In genomic region chr4:140905426-140905871, GRCm38 (mm10) we compare ENCODE assay signal across 8 mouse cellular contexts. TPM values are rescaled to one million over a fixed set of nuclear protein-coding genes. Genes with fewer than 3 reads are reported as not detected.
DNase-seq lines count a peak whose midpoint lies in the region; ATAC-seq lines count a peak whose summit lies in the region.

No protein-coding gene starts in this region.

- H3K4me1 ChIP-seq in kidney, embryonic 14.5 days (ENCODE audit: control insufficient read depth, insufficient read depth, low read length) = peaks cover 9% of the 10 kb centered on the region
- peaks cover 11% of the 10 kb centered on the region for H3K4me1 ChIP-seq in hindbrain, embryonic 12.5 days
- H3K4me1 ChIP-seq in stomach, embryonic 16.5 days (ENCODE audit: control insufficient read depth, insufficient read depth, low read length) = peaks cover 3% of the 10 kb centered on the region; the same call in 1 of the 2 replicates

- H3K36me3 ChIP-seq in kidney, embryonic 14.5 days (ENCODE audit: control insufficient read depth, insufficient read depth, low read length) = no peaks in the 10 kb centered on the region
- H3K36me3 ChIP-seq in hindbrain, embryonic 12.5 days = no peaks in the 10 kb centered on the region
- no peaks in the 10 kb centered on the region for H3K36me3 ChIP-seq in stomach, embryonic 16.5 days (ENCODE audit: control insufficient read depth, insufficient read depth, low read length)

- peak overlapping the region; percentile 56 for H3K4me2 ChIP-seq in kidney, embryonic 14.5 days (replicated peaks; ENCODE audit: low read depth, low read length)
- peak overlapping the region; percentile 66 for H3K4me2 ChIP-seq in hindbrain, embryonic 12.5 days (replicated peaks)
- peak overlapping the region; percentile 75 for H3K4me2 ChIP-seq in stomach, embryonic 16.5 days (ENCODE audit: low read depth, low read length)

- ATAC-seq in kidney, embryonic 14.5 days (ENCODE audit: low FRiP score, low TSS enrichment) = no peak
- ATAC-seq in hindbrain, embryonic 12.5 days (ENCODE audit: low FRiP score) = no peak
- ATAC-seq in stomach, embryonic 16.5 days (ENCODE audit: insufficient read depth, low FRiP score) = peak; percentile 14; the same call in 1 of the 2 replicates

- 18% methylated on average over 11 of the region's 11 CpGs for WGBS in kidney, embryonic 14.5 days
- WGBS in hindbrain, embryonic 12.5 days = 20% methylated on average over 11 of the region's 11 CpGs
- 13% methylated on average over 11 of the region's 11 CpGs for WGBS in stomach, embryonic 16.5 days

- H3K9me3 ChIP-seq in kidney, embryonic 14.5 days (ENCODE audit: control insufficient read depth, low read length) = no peaks in the 10 kb centered on the region
- H3K9me3 ChIP-seq in hindbrain, embryonic 12.5 days (replicated peaks) = no peaks in the 10 kb centered on the region
- H3K9me3 ChIP-seq in stomach, embryonic 16.5 days (replicated peaks; ENCODE audit: control insufficient read depth, low read length) = no peaks in the 10 kb centered on the region

- peaks cover 4% of the 10 kb centered on the region; the same call in 1 of the 2 replicates for H3K27me3 ChIP-seq in kidney, embryonic 14.5 days (ENCODE audit: control insufficient read depth, insufficient read depth, low read length)
- peaks cover 77% of the 10 kb centered on the region for H3K27me3 ChIP-seq in hindbrain, embryonic 12.5 days
- H3K27me3 ChIP-seq in stomach, embryonic 16.5 days (ENCODE audit: control insufficient read depth, insufficient read depth, low read length) = peaks cover 3% of the 10 kb centered on the region

- no peak overlapping the region for H3K27ac ChIP-seq in kidney, embryonic 14.5 days (ENCODE audit: low read depth, low read length)
- H3K27ac ChIP-seq in hindbrain, embryonic 12.5 days = no peak overlapping the region
- no peak overlapping the region for H3K27ac ChIP-seq in stomach, embryonic 16.5 days (ENCODE audit: low read length)

- no peak for DNase-seq in kidney, adult 9 months
- peak; percentile 26 for DNase-seq in R1 (ENCODE audit: low read depth, low spot score)
- peak; percentile 39 for DNase-seq in lung, postnatal 36 days
- no peak for DNase-seq in adrenal gland, adult 2 months
- DNase-seq in gastrocnemius, adult 8-10 months (ENCODE audit: low spot score in 2 of 2) = no peak

- peak overlapping the region; percentile 36; the same call in 1 of the 2 replicates for H3K4me3 ChIP-seq in kidney, embryonic 14.5 days (ENCODE audit: low read length)
- peak overlapping the region; percentile 34; the same call in 1 of the 2 replicates for H3K4me3 ChIP-seq in hindbrain, embryonic 12.5 days
- peak overlapping the region; percentile 47 for H3K4me3 ChIP-seq in stomach, embryonic 16.5 days (replicated peaks; ENCODE audit: low read length)

- H3K9ac ChIP-seq in kidney, embryonic 14.5 days (ENCODE audit: low read depth, low read length) = no peak overlapping the region
- 0 out of 2 replicates have a peak overlapping the region, but pooled peaks have one; percentile 33 for H3K9ac ChIP-seq in hindbrain, embryonic 12.5 days
- H3K9ac ChIP-seq in stomach, embryonic 16.5 days (ENCODE audit: low read length) = peak overlapping the region; percentile 62

RNA-seq across cellular contexts. Expression of gene Padi2, which starts 0.7 kb away (rescaled TPM):
- 13.9 and 22.6 TPM in 2 replicates for polyA plus RNA-seq in kidney, embryonic 14.5 days (2014; fragmentation: Nextera tagmentation; extraction: Ambion mirVana)
- polyA plus RNA-seq in hindbrain, embryonic 12.5 days (2016; fragmentation: Nextera tagmentation; extraction: Ambion mirVana) = 2.6 and 3.7 TPM in 2 replicates
- polyA plus RNA-seq in stomach, embryonic 16.5 days (2015; fragmentation: Nextera tagmentation; extraction: Ambion mirVana) = 3.2 and 4.0 TPM in 2 replicates
- total RNA-seq in adrenal gland, adult 2 months (2021) = 10 to 100 TPM in 1 of 2 experiments, 1 to 10 TPM in 1; 1.7 to 13.8 TPM
- polyA plus RNA-seq in adrenal gland, adult 2 months (2012; rRNA removed) = 7.7 and 10.5 TPM in 2 replicates
- 100 to 1,000 TPM in 2 of 4 experiments, 10 to 100 TPM in 2; 91.7 to 147 (median 109) TPM for total RNA-seq in gastrocnemius, adult 8-10 months (2022)

RNA-seq across cellular contexts. Expression of gene Sdhb, which starts 55.6 kb away (rescaled TPM):
- polyA plus RNA-seq in kidney, embryonic 14.5 days (2014; fragmentation: Nextera tagmentation; extraction: Ambion mirVana) = 442 and 499 TPM in 2 replicates
- polyA plus RNA-seq in hindbrain, embryonic 12.5 days (2016; fragmentation: Nextera tagmentation; extraction: Ambion mirVana) = 349 and 383 TPM in 2 replicates
- polyA plus RNA-seq in stomach, embryonic 16.5 days (2015; fragmentation: Nextera tagmentation; extraction: Ambion mirVana) = 399 and 401 TPM in 2 replicates
- total RNA-seq in adrenal gland, adult 2 months (2021) = 100 to 1,000 TPM; 462 to 500 TPM
- 334 and 363 TPM in 2 replicates for polyA plus RNA-seq in adrenal gland, adult 2 months (2012; rRNA removed)
- total RNA-seq in gastrocnemius, adult 8-10 months (2022) = 100 to 1,000 TPM; 520 to 588 (median 538) TPM

RNA-seq across cellular contexts. Expression of gene Padi1, which starts 59.9 kb away (rescaled TPM):
- 0.09 and 0.39 TPM in 2 replicates for polyA plus RNA-seq in kidney, embryonic 14.5 days (2014; fragmentation: Nextera tagmentation; extraction: Ambion mirVana)
- 0.07 and 0.19 TPM in 2 replicates for polyA plus RNA-seq in hindbrain, embryonic 12.5 days (2016; fragmentation: Nextera tagmentation; extraction: Ambion mirVana)
- 0.31 and 0.91 TPM in 2 replicates for polyA plus RNA-seq in stomach, embryonic 16.5 days (2015; fragmentation: Nextera tagmentation; extraction: Ambion mirVana)
- not detected for total RNA-seq in adrenal gland, adult 2 months (2021)
- not detected in 2 replicates for polyA plus RNA-seq in adrenal gland, adult 2 months (2012; rRNA removed)
- total RNA-seq in gastrocnemius, adult 8-10 months (2022) = under 1 TPM in 1 of 4 experiments, not detected in 3; 0.07 TPM

Comparison
In these comparisons a context has a peak if more than half of its experiments do, and no peak if none do; other contexts are left out.
1. DNase-seq: peak in R1 (single experiment) and lung, postnatal 36 days (single experiment); none in kidney, adult 9 months (single experiment), adrenal gland, adult 2 months (single experiment) and gastrocnemius, adult 8-10 months (0 of 2).
2. Peak in every context shown above with its lines, with median percentiles within 50 percentile points of each other: H3K4me2 ChIP-seq and H3K4me3 ChIP-seq.